Comparison of ENCODE assay signal across 25 mouse cellular contexts in the genomic region with DNA sequence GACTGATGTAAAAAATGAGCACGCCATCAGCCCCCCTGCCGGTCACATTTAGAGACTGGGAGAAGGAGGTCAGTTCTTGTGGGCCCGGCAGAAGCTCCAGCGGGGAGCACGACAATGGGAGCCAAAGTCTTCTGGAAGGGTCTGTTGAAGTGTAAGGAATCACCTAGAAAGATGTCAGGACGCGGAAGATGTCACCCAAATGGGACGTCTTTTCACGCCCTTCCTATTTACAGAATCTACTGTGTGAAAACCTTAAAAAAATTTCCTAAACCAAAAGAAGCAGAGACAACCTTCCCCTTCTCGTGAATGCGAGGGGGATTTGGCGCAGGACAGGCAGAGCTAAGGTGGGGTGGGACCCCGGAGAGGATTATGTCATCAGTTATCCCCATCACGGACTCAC.
DNase-seq lines count a peak whose midpoint lies in the region; ATAC-seq and TF ChIP-seq lines count a peak whose summit lies in the region.
"Had no signal": no experiment of that assay in that cellular context is flagged by ENCODE, and none has a peak within 500 bp of the region (broad histone marks: within the 10 kb centered on the region; RNA-seq: fewer than 3 reads in every experiment).

No protein-coding gene starts in this region.

- no peak overlapping the region for H3K4me3 ChIP-seq in midbrain, embryonic 11.5 days (ENCODE audit: low read depth, low read length)
- no peak overlapping the region for H3K4me3 ChIP-seq in midbrain, embryonic 15.5 days
- no peak overlapping the region for H3K4me3 ChIP-seq in hindbrain, embryonic 15.5 days
- H3K4me3 ChIP-seq in limb, embryonic 12.5 days (replicated peaks), result no peak overlapping the region
- H3K4me3 ChIP-seq in midbrain, postnatal 0 days (ENCODE audit: low read depth, low read length), result no peak overlapping the region
- H3K4me3 ChIP-seq: embryonic facial prominence, embryonic 13.5 days; forebrain, embryonic 10.5 days; left cerebral cortex, adult 2 months; stomach, embryonic 15.5 days had no signal

- ATAC-seq in midbrain, embryonic 11.5 days (ENCODE audit: low FRiP score), result no peak
- ATAC-seq in midbrain, embryonic 15.5 days (replicated peaks), result no peak
- ATAC-seq in hindbrain, embryonic 15.5 days (ENCODE audit: low FRiP score, low read depth), result no peak
- ATAC-seq in limb, embryonic 12.5 days (ENCODE audit: insufficient number of reproducible peaks, insufficient read depth, low FRiP score, low TSS enrichment, low read depth), result no peak
- ATAC-seq in midbrain, postnatal 0 days (ENCODE audit: low FRiP score), result no peak
- ATAC-seq: forebrain, postnatal 0 days; intestine, embryonic 16.5 days had no signal

- H3K36me3 ChIP-seq in midbrain, embryonic 11.5 days (ENCODE audit: control insufficient read depth, insufficient read depth, low read length), result no peaks in the 10 kb centered on the region
- H3K36me3 ChIP-seq in midbrain, embryonic 15.5 days (replicated peaks), result no peaks in the 10 kb centered on the region
- no peaks in the 10 kb centered on the region for H3K36me3 ChIP-seq in hindbrain, embryonic 15.5 days
- no peaks in the 10 kb centered on the region for H3K36me3 ChIP-seq in limb, embryonic 12.5 days
- H3K36me3 ChIP-seq in midbrain, postnatal 0 days (ENCODE audit: insufficient read depth, low read length), result no peaks in the 10 kb centered on the region
- H3K36me3 ChIP-seq: embryonic facial prominence, embryonic 13.5 days; forebrain, embryonic 10.5 days; stomach, embryonic 15.5 days had no signal

- TF ChIP-seq CTCF in midbrain, postnatal 0 days (IDR thresholded peaks at IDR 0.05), result no peak; the same call in none of the 2 replicates

- no peak overlapping the region for H3K9ac ChIP-seq in midbrain, embryonic 11.5 days (ENCODE audit: low read length)
- H3K9ac ChIP-seq in midbrain, embryonic 15.5 days, result no peak overlapping the region
- H3K9ac ChIP-seq in hindbrain, embryonic 15.5 days, result no peak overlapping the region
- H3K9ac ChIP-seq in limb, embryonic 12.5 days (replicated peaks), result peak overlapping the region; percentile 34; the same call in 1 of the 2 replicates
- H3K9ac ChIP-seq in midbrain, postnatal 0 days (replicated peaks; ENCODE audit: low read length, poor library complexity, severe bottlenecking), result no peak overlapping the region
- H3K9ac ChIP-seq: embryonic facial prominence, embryonic 13.5 days; forebrain, postnatal 0 days; liver, embryonic 14.5 days; stomach, embryonic 15.5 days had no signal

- no peaks in the 10 kb centered on the region for H3K9me3 ChIP-seq in midbrain, embryonic 11.5 days (ENCODE audit: control insufficient read depth, low read length)
- H3K9me3 ChIP-seq in midbrain, embryonic 15.5 days, result no peaks in the 10 kb centered on the region
- no peaks in the 10 kb centered on the region for H3K9me3 ChIP-seq in hindbrain, embryonic 15.5 days
- H3K9me3 ChIP-seq in limb, embryonic 12.5 days, result no peaks in the 10 kb centered on the region
- H3K9me3 ChIP-seq in midbrain, postnatal 0 days (ENCODE audit: low read length), result no peaks in the 10 kb centered on the region
- H3K9me3 ChIP-seq: embryonic facial prominence, embryonic 13.5 days; forebrain, embryonic 10.5 days; stomach, embryonic 15.5 days had no signal

- WGBS in midbrain, embryonic 11.5 days, result 73% methylated on average over 14 of the region's 14 CpGs
- WGBS in midbrain, embryonic 15.5 days, result 58% methylated on average over 14 of the region's 14 CpGs
- 40% methylated on average over 14 of the region's 14 CpGs for WGBS in hindbrain, embryonic 15.5 days
- 70% methylated on average over 14 of the region's 14 CpGs for WGBS in limb, embryonic 12.5 days
- WGBS in midbrain, postnatal 0 days, result 57% methylated on average over 14 of the region's 14 CpGs

- peaks cover 9% of the 10 kb centered on the region; the same call in 1 of the 2 replicates for H3K4me1 ChIP-seq in midbrain, embryonic 11.5 days (ENCODE audit: control insufficient read depth, insufficient read depth, low read length)
- peaks cover 37% of the 10 kb centered on the region for H3K4me1 ChIP-seq in midbrain, embryonic 15.5 days
- H3K4me1 ChIP-seq in hindbrain, embryonic 15.5 days (replicated peaks), result peaks cover 16% of the 10 kb centered on the region
- H3K4me1 ChIP-seq in limb, embryonic 12.5 days (replicated peaks), result peaks cover 33% of the 10 kb centered on the region
- H3K4me1 ChIP-seq in midbrain, postnatal 0 days (ENCODE audit: insufficient read depth, low read length), result peaks cover 4% of the 10 kb centered on the region; the same call in 1 of the 2 replicates
- H3K4me1 ChIP-seq: stomach, embryonic 15.5 days had no signal

- H3K27ac ChIP-seq in midbrain, embryonic 11.5 days (ENCODE audit: low read depth, low read length), result no peak overlapping the region
- no peak overlapping the region; the same call in 1 of the 2 replicates for H3K27ac ChIP-seq in midbrain, embryonic 15.5 days
- H3K27ac ChIP-seq in hindbrain, embryonic 15.5 days (replicated peaks), result 0 out of 2 replicates have a peak overlapping the region, but pooled peaks have one; percentile 35
- peak overlapping the region; percentile 41; the same call in 1 of the 2 replicates for H3K27ac ChIP-seq in limb, embryonic 12.5 days
- H3K27ac ChIP-seq in midbrain, postnatal 0 days (ENCODE audit: low read depth, low read length), result peak overlapping the region; percentile 8; the same call in 1 of the 2 replicates
- H3K27ac ChIP-seq: embryonic facial prominence, embryonic 13.5 days; forebrain, embryonic 10.5 days; kidney, postnatal 0 days; left cerebral cortex, adult 2 months; liver, embryonic 14.5 days; stomach, embryonic 15.5 days had no signal

- no peak overlapping the region for H3K4me2 ChIP-seq in midbrain, embryonic 11.5 days
- H3K4me2 ChIP-seq in midbrain, embryonic 15.5 days, result no peak overlapping the region
- H3K4me2 ChIP-seq in hindbrain, embryonic 15.5 days, result peak overlapping the region; percentile 11; the same call in 1 of the 2 replicates
- no peak overlapping the region for H3K4me2 ChIP-seq in limb, embryonic 12.5 days
- no peak overlapping the region for H3K4me2 ChIP-seq in midbrain, postnatal 0 days (ENCODE audit: low read depth, low read length, poor library complexity, severe bottlenecking)
- H3K4me2 ChIP-seq: embryonic facial prominence, embryonic 13.5 days; stomach, embryonic 15.5 days had no signal

- H3K27me3 ChIP-seq in midbrain, embryonic 11.5 days (ENCODE audit: control insufficient read depth, insufficient read depth, low read length), result 0 out of 2 replicates have a peak, but pooled peaks cover 2% of the 10 kb centered on the region
- H3K27me3 ChIP-seq in midbrain, embryonic 15.5 days (replicated peaks), result no peaks in the 10 kb centered on the region
- H3K27me3 ChIP-seq in hindbrain, embryonic 15.5 days, result 0 out of 2 replicates have a peak, but pooled peaks cover 2% of the 10 kb centered on the region
- no peaks in the 10 kb centered on the region for H3K27me3 ChIP-seq in limb, embryonic 12.5 days
- no peaks in the 10 kb centered on the region for H3K27me3 ChIP-seq in midbrain, postnatal 0 days (ENCODE audit: insufficient read depth, low read length)
- H3K27me3 ChIP-seq: stomach, embryonic 15.5 days had no signal

- peak; percentile 69 for DNase-seq in midbrain, embryonic 11.5 days (ENCODE audit: low spot score, missing footprints)
- DNase-seq in midbrain, postnatal 0 days (ENCODE audit: low spot score), result no peak
- DNase-seq in urinary bladder, postnatal 10 days (ENCODE audit: low spot score), result no peak
- DNase-seq in ovary, adult 18-20 months (ENCODE audit: low spot score), result no peak
- no peak for DNase-seq in natural killer cell, adult 2 months (ENCODE audit: low spot score in 2 of 2)
- DNase-seq: adrenal gland, postnatal 25 days; B cell, adult 2 months; cerebellum, adult 11-12 months; cerebellum, adult 9-11 months; forebrain, postnatal 0 days; heart, postnatal 14 days; kidney, adult 8-10 months; kidney, postnatal 4 days; liver; lung, adult 2 months had no signal

Comparison
In these comparisons a context has a peak if more than half of its experiments do, and no peak if none do; other contexts are left out.
1. H3K27ac ChIP-seq: peak in hindbrain, embryonic 15.5 days (single experiment), limb, embryonic 12.5 days (single experiment) and midbrain, postnatal 0 days (single experiment); none in midbrain, embryonic 11.5 days (single experiment) and midbrain, embryonic 15.5 days (single experiment).